Mouse (Mus musculus) ovary, postnatal 36 days (tissue): ENCODE data around the gene Eps8l3.
A peak's percentile ranks its signal among the peaks of the same experiment; 100 is the strongest.

Source experiments
- DNase-seq: peaks from one replicate; pipeline ENCODE4 v3.0.0; 2022; ENCODE audit warnings: low spot score, mixed read lengths

Gene Eps8l3

DNA sequence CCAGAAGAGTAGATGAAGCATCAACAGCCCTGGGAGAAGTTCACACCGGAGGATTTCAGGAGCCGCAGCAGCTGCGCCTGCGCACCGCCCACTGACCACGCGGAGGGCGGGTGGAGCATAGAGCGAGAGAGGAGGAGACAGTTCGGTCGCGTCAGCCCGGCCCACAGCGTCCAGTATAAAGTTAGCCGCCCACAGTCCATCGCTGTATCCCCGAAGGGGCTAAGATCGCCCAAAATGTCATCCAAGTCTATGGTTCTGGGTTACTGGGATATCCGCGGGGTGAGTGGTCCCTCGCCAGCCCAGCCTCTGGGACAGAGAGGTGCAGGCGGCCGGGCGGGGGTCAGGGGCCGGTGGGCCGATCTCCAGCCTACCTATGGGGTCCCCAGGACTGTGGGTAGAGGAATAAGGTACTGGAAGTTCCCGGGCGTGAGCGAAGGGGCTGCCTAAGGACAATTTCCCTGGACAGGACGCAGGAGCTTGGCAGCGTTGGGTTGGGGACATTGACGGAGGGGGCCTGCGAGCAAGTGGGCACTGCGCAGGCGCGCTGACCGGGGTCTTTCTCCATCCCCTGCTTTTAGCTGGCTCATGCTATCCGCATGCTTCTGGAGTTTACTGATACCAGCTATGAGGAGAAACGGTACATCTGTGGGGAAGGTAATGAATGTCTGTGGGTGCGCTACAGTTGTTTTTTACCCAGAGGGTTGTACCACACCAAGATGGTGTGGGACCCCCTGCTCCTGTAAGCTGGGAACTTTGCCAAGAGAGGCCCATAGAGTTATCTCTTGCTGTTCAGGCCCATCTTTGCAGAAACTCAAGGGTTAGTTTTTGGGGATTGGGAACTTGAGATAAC, 18.9 kb downstream of the Eps8l3 start, which contains the start of gene Gstm5:
TSS of gene Gstm5 (plus strand) at position 102 of the 850 bp plus-strand sequence.
- DNase-seq = peak; percentile 86

DNA sequence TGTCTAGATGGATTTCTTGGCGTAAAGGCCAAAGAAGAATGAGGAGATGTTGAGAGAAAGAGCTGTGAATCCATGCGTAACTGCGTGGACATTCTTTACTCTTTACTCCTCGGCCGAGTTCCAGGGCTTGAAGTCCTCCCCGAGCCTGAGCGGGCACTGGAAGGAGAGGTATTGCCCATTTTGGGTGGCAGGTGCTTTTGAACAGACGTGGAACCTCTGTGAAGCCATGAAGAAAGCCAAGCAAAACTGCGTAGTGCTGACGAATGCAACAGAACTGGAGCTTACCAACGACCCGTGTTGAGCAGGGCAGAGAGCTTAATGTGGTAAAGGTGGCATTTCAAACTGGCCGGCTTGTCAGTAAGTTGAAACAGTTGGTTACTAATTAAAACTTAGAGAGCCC, 21.7 kb downstream of the Eps8l3 start:
- no peak for DNase-seq

DNA sequence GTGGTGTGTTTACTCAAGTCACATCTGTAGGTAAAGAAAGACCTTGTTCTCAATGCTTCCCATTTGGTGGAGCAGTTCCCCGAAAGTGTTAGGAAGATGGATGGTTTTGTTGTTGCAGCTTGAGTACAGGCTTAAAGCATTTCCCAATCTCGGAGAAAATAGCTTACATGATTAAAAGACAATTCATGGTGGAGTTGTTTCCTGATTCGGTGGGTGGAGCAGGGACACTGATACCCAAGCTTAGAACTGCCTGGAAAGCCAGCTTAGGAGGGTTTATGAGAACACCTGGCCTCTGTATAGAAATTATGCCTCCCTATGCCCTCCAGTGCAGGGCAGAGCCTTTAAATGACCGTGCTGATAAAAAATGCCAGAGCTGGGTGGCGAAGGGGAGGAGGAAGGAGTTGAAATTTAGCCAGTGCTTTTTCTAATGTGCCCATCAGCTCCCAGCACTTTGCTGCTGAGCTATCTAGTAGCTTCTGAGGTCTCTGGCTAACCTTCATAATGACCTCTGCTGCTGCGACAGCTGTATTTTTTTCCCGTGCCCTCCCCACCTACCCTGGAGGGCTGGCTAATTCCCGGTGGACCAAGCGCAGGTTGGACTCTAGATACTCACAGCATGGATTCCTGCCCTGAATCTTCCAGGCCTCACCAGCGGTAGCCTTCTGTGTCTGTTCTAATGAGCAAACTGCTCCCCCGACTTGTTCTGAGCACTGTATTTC, 24.1 kb downstream of the Eps8l3 start:
- no peak for DNase-seq

DNA sequence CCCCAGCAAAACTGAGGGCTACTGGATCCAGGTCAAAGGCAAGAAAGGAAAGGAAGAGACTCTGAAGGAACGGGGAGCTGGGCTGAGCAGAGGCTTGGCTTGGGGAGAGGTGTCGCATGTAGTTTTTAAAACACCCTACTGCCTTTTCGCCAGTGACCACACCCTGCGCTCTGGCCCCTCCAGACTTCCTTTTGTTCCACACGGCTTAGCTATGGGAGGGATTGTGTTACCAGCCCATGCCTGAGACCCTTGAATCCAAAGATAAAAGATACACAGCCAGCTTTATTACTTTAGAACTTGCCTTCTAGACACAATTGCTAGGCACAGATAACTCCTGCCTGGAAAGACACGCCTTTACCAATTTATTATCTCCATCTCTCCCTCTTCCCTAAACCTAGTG, 28.9 kb downstream of the Eps8l3 start:
- no peak for DNase-seq

GRCm38 (mm10) chr3:107916674-107917073, 39.6 kb downstream of the Eps8l3 start:
- DNase-seq = no peak

GRCm38 (mm10) chr3:107917097-107917496, 40.1 kb downstream of the Eps8l3 start:
- no peak for DNase-seq

DNA sequence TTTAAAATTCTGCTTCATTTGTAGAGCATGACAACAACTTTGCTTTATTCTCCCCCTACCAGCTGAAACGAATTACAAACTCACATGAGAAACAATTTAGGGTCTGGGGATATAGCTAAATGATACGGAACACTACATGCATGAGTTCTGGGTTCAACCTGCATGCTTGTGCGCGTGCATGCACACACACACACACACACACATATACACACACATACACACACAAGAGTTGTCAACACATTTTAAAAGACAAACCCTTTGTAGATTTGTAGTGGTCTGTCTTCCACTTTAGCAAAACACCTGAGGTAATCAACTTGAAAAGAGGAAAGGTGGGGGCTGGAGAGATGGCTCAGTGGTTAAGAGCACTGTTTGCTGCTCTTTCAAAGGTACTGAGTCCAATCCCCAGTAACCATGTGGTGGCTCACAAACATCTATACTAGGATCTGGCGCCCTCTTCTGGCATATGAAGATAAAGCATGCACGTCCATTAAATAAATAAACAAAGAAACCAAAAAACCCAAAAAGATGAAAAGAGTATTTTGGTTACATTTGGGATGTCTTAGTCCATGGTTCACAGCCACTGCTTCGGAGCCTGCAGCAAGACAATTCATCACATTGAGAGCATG, 40.9 kb downstream of the Eps8l3 start:
- DNase-seq = no peak

- no peak for DNase-seq
These were observed 43.3 kb downstream of the Eps8l3 start for GRCm38 (mm10) chr3:107920348-107920747.

DNA sequence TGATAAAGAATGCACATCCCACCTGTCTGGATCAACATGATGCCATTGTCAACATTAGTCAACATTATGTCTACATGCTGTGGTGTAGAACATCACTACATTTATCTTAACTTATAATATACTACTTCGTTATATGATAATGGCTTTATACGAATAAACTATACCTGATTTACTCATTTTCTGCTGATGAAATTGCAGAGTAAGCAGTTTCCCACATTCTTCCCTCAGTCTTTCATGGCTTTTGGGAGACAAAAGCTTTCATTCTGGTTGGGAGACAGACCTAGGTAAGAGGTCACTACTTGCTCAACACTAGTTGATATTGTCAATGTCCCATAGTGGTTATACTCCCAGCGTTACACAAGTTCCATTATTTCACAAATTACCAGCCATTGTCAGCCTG, 48.3 kb downstream of the Eps8l3 start:
- DNase-seq = no peak

DNA sequence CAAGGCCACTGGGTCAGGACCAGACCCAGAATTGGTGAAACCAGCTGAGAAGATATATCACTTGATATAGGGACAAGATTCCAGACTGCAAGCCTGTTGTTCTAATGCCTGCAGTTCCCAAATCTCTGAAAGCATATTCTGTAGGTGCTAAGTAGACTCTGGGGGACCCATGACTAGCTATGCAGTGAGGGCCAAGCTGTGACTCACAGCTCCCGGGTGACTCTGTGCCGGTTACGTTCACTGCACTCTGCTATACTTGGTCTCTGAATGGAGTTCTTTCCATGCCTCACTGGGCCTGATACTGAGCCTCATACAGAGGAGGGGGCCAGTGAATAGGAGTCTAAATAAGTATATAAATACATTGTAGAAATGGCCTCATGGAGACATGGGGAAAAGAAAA, 50.8 kb downstream of the Eps8l3 start:
- DNase-seq = no peak

DNA sequence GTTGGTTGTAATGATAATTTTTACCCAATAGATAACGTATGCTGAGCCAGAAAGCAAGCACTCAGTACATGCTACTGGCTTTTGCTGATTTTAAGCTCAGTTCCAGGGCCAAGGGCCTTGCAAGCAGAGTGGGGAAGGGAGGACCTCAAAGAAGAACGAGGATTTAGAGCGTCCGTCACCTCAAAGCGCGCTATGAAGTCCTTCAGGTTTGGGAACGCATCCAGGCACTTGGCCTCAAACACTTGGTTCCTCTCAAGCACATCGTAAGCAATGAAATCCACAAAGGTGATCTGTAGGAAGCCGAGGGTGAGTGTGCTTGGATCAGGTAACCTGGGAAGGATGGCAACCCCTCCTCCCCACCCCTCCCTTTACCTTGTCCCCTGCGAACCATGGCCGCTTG, 51.7 kb downstream of the Eps8l3 start:
- no peak for DNase-seq

DNA sequence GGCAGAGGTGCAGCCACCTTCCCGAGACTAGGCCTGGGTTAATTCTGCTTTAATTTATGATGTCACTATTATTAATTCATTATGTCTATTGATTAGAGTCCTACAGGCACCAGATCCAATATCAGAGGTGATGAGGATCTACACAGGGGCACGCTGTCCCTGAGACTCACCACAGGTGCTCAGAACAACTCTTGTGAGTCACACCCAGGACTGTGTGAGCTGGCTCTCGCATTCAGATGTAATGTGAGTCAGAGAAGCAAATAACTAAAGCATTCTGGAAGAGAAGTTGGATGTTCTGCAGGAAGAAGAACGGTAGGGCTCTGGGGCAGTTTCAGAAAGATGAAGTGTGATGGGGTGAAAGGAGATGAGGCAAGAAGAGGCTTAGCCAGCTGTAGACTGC, 52.2 kb downstream of the Eps8l3 start:
- no peak for DNase-seq

DNA sequence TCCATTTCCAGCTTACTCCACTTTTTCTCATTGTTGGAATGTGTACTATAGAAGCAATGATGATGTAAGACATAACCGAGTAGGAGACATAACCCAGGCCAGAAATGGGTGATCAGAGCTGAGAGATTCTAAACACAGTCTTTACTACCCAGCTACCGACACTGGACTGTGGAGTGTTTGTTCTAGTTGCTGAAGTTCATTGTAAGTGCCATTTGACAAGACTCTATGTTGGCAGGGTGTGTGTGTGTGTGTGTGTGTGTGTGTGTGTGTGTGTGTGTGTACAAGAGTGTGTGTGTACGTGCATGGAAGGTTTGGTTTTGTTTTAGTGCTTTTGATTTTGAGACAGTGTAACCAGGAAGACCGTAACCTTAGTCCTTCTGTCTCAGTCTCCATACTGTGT, 52.7 kb downstream of the Eps8l3 start:
- DNase-seq = no peak

DNA sequence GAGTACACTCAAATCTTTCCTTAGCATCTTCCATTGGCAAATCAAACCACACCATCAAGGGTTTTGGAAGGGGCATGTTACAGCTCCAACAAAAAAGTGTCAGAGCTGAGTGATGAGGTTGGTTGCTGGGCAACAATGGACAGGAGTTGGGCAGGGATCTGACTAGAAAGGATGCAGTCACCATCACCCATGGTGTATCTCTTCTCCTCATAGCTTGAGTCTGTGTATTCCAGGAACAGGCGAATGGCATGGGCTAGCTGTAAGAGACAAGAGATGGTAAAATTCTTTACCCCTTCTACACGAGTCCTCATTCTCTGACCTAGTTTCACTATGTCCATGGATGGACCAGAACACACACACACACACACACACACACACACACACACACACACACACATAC, 54.1 kb downstream of the Eps8l3 start:
- no peak for DNase-seq

- peak; percentile 98 for DNase-seq
These were observed 54.6 kb downstream of the Eps8l3 start, which contains the start of gene Gstm7 for GRCm38 (mm10) chr3:107931670-107932069. TSS of gene Gstm7 (minus strand) at chr3:107931817.

GRCm38 (mm10) chr3:107932128-107932527, 55.1 kb downstream of the Eps8l3 start:
- no peak for DNase-seq

DNA sequence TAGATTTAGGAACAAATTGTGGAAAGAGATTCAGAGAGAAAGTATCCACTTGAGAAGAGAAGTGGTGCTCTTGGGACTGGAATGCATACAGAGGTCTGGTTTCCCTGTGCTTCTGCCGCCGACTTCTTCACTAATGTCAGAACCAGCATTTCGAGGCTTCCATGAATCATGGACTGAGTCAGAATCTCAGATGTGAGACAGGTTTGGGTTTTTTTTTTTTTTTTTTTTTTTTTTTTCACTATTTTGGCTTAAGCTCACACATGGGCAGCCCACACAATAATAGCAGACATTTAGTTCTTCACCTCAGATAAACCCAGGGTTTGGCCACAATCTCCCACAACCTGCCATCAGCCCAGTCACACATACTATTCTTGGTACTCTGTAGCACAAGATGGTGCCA, 58.2 kb downstream of the Eps8l3 start:
- no peak for DNase-seq

- DNase-seq = no peak
These were observed 58.9 kb downstream of the Eps8l3 start for GRCm38 (mm10) chr3:107935888-107936287.

DNA sequence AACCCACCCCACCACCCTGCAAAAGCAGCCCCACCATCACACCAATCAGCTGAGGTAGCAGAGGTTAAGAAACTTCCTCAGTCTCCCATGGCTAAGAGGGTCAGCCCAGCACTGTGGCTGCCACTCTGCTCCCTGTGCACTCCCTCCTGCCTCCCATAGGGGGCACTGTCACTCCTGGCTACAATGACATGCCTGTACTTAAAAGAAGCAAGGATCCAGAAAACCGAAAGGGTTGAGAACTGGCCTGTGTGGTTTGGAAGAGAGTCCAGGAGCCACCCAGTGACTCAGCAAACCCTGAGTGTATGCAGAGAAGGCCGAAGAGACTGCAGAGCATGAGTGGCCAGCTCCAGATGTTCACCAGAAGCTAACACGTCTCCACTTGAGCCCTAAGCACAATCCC, 62.4 kb downstream of the Eps8l3 start:
- peak; percentile 74 for DNase-seq

GRCm38 (mm10) chr3:107939830-107940229, 62.8 kb downstream of the Eps8l3 start:
- DNase-seq = no peak

DNA sequence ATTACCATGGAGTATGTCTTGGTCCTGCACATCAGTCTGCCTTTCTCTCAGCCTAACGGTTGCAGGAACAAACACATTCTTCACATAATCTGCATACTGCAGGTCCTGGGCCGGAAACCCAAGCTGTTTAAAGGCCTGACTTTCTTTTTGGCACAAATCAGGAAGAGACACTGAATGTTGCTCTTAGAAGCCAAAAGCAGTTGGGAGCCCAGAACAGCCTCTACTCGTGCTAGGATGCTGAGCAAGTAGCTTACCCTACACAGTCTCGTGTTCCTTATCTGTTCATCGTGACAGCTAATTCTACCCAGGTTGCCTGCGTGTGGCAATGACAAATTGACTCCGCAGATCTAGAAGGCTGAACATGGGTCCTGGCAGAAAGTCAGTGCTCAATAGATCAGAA, 63.5 kb downstream of the Eps8l3 start:
- no peak for DNase-seq

- DNase-seq = no peak
These were observed 64.2 kb downstream of the Eps8l3 start for GRCm38 (mm10) chr3:107941261-107941660.
